Mouse (Mus musculus) brain, embryonic 14.5 days (tissue): ENCODE measurements at regions not wholly inside any gene's neighbourhood (a gene's known extent, or its start where the extent isn't known, plus 50 kb on each side); places are given as distances from the start of the nearest gene placed in this dataset.

Experiments used
- DNase-seq: peaks from one replicate; pipeline ENCODE4 v3.0.0-alpha.2; 2011; ENCODE audit warnings: low read depth
- CTCF ChIP-seq: fragments of 200-500 bp; IDR thresholded peaks from 2 replicates; pipeline ENCODE4 v1.5.1; 2012; ENCODE audit warnings: inconsistent platforms, mild to moderate bottlenecking, moderate library complexity, borderline replicate concordance; ENCODE audit not compliant: insufficient read depth, insufficient read length; ENCODE audit errors: extremely low read depth
- POLR2A ChIP-seq: fragments of 200-500 bp; IDR thresholded peaks from 2 replicates; pipeline ENCODE4 v1.6.1; 2012; ENCODE audit warnings: mild to moderate bottlenecking, inconsistent platforms, borderline replicate concordance; ENCODE audit not compliant: poor library complexity, insufficient read depth, insufficient read length, severe bottlenecking; ENCODE audit errors: extremely low read depth

DNA sequence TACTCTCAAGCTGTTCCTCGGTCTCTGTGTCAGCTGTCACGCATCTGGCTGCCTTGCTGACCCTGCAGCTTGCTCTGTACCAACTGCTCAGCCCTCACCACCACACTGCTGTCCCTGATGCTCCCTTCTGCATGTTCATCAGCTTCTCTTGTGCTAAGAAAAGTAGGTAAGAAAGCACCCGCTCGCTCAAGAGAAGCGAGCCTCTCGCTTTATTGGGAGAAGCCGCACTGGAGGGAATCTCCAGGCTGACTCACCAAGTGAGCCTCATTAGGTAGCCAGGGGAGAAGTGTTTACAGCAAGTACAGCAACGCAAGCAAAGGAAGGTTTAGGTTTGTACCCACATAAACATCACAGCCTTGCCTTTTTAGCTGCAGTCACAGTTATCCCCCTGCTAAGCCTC is 97.7 kb upstream of the F13a1 start:
- no peak for DNase-seq
- TF ChIP-seq POLR2A (no peak), CTCF (no peak)

DNA sequence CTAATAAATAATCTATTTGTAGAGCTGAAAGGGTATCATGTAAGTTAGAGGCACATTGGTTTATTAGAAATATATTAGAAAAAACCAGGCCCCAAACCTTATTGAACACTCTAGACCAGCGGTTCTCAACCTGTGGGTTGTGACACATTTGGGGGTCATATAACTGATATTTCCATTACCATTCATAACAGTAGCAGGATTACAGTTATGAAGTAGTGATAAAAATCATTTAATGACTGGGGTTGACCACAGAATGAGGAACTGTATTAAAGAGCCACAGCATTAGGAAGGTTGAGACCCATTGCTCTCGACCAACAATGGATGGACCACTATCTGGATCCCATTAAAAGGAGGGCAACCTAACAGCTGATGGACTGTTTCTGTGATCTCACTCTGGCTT is 92.8 kb upstream of the F13a1 start:
- TF ChIP-seq CTCF (no peak), POLR2A (no peak)
- DNase-seq, result no peak

DNA sequence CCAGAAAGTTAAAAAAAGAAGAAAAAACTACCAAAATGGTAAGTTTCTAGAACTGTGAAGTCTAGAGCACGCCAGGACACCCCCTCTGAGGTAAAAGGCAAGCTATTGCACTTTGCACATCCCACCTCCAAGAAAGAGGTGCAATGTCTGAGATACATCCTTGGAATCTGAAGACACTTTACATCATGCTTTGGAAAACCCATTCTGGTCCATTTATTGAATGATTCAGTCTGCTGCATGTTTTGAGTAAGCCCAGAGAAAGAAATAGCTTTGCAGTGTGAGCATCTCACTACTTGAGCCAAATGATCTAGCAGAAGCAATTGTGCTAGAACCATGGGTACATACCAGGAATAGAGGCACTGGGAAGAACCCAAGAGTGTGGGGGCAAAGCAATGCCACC is 85.1 kb upstream of the F13a1 start:
- TF ChIP-seq POLR2A, result no peak
- TF ChIP-seq CTCF, result no peak
- DNase-seq, result no peak

DNA sequence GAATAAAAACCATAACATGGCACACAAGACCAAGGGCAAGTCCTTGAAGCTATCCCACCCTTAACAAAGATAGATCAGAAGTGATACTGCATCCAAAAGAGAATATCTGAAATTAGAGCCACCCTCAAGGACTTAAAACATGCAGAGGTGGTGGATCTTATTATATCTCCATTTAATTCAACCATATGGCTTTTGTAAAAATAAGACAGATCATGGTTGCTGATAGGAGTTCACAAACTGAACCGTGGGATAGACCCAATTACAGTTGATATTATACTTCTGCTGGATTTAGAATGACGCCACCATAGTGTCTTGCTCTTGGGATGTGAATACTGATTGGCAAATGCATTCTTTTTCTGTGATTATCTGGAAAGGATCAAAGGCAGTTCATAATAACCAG is 84.5 kb upstream of the F13a1 start:
- no peak for DNase-seq
- TF ChIP-seq CTCF, result no peak

- TF ChIP-seq CTCF, result no peak
- no peak for TF ChIP-seq POLR2A
- peak; percentile 31 for DNase-seq
These were observed 80.6 kb upstream of the F13a1 start for GRCm38 (mm10) chr13:37130637-37131036.

- no peak for DNase-seq
- TF ChIP-seq POLR2A (no peak), CTCF (no peak)
These were observed 71.6 kb upstream of the F13a1 start for GRCm38 (mm10) chr13:37121602-37122001.

GRCm38 (mm10) chr13:37120219-37120618 is 70.2 kb upstream of the F13a1 start:
- TF ChIP-seq POLR2A (no peak), CTCF (no peak)
- no peak for DNase-seq

DNA sequence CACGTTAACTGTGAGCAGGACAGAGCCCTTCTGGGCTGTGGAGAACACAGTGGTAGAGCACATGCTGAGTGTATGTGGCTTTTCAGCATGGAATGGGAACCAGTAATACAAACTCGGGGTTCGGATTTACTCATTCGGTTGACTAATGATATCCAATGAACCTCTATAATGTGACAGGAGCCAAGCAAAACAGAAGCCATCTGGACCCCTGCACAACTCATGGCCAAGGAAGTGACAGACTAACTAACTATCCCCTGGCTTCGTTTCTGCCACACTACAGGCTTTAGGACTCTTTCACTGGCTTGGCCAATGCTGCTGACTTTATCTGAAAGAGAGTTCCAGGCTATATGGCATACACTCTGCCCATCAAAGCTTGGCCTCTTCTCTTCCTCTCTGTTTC is 64.3 kb upstream of the F13a1 start:
- DNase-seq, result peak; percentile 46
- TF ChIP-seq POLR2A (no peak), CTCF (no peak)

DNA sequence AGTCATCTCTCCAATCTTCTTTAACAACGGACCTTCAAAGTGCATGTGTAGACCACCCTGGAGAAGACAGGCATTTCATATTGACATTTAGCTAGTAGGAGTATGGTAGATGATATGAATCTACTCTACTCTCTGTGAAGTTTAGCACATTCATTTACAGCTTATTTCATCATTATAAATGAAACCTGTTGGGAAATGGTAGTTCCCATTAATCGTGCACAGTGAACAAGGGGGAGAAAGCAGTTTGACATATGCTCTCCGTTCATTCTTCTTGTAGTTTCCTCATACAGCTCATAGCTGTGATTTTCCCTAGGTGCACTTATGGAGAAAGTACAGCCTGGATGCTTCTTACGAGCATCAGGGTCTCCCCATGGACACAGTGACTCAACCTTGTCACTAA is 61.7 kb upstream of the F13a1 start:
- no peak for DNase-seq
- no peak for TF ChIP-seq POLR2A
- TF ChIP-seq CTCF, result no peak

DNA sequence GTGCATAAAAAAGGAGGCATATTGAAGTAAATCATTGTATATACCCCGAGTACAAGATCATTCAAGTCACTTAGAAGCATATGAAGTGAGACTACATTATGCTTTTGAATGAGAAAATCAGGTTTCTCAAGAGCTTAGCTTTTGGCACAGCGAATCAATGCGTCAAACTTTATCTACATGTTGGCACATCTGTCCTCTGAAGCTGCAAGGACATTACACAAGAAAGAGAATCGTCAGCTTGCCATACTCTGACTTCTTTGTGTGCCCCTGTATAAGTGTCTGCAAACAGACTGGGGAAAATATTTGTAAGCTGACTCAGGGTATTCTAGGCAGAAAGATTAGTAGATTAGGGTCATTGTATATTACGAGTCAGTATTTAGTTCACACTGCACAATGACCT is 57.7 kb upstream of the F13a1 start:
- DNase-seq, result peak; percentile 12

GRCm38 (mm10) chr13:37106009-37106408 is 56.0 kb upstream of the F13a1 start:
- TF ChIP-seq POLR2A, result no peak
- no peak for DNase-seq

More for the DNA sequence above, 57.7 kb upstream of the F13a1 start:
- TF ChIP-seq CTCF (no peak), POLR2A (no peak)

DNA sequence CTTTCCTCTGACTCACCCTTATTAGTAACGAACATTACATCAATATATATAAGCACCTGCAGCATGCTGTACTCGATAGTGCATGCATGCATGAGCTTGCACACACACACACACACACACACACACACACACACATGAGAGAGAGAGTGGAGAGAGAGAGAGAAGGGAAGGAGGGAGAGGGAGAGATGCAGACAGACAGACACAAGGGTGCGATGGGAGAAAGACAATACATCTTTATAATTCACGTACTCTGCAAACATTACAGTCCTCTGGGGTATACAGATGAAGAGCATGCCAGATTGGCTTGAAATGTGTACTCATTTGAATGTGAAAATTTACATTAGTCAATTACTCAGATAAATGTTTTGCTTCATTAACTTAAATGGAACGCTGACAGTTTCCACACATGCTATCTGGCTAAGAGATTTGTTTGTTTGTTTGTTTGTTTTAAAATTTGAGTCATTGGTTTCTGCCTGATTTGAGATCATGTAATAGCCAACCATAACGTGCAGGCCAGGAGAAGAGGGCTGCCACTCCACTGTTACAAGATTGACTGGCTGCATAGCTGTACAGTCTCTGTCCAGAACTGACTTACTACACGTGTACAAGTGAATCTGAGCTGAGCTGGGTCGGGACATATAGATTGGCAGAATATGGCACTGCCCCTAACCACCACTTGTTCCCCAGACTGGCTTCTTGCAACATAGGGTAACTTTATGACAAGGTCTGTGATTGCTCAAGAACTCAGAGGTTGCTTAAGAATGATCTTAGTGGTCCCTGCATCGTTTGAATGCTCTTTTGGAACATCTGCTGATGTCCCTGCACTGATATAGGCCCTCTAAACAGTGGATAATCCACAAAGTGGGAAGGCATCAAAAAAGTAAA is 54.6 kb upstream of the F13a1 start:
- DNase-seq, result no peak
- TF ChIP-seq CTCF (no peak), POLR2A (no peak)
